Mouse (Mus musculus): ENCODE measurements around the gene Ube2cbp.

Ube2cbp gene

GRCm38 (mm10) chr9:86423331-86423730, 41.4 kb downstream of the Ube2cbp start:
- no peak for DNase-seq (ENCODE audit: extremely low spot score)

GRCm38 (mm10) chr9:86419366-86419765, 45.4 kb downstream of the Ube2cbp start:
- DNase-seq (ENCODE audit: extremely low spot score), result no peak

- no peak for DNase-seq (ENCODE audit: extremely low spot score)
Observed at GRCm38 (mm10) chr9:86417971-86418370, 46.8 kb downstream of the Ube2cbp start.

GRCm38 (mm10) chr9:86395785-86396184, 69.0 kb downstream of the Ube2cbp start:
- no peak for DNase-seq (ENCODE audit: extremely low spot score)

- no peak for DNase-seq (ENCODE audit: extremely low spot score)
Observed at GRCm38 (mm10) chr9:86395012-86395411, 69.7 kb downstream of the Ube2cbp start.

GRCm38 (mm10) chr9:86393586-86394272, 71.0 kb downstream of the Ube2cbp start:
- no peak for DNase-seq (ENCODE audit: extremely low spot score)

- no peak for DNase-seq (ENCODE audit: extremely low spot score)
Observed at GRCm38 (mm10) chr9:86391467-86391866, 73.3 kb downstream of the Ube2cbp start.

GRCm38 (mm10) chr9:86390713-86391112, 74.0 kb downstream of the Ube2cbp start:
- no peak for DNase-seq (ENCODE audit: extremely low spot score)

- no peak for DNase-seq (ENCODE audit: extremely low spot score)
Observed at GRCm38 (mm10) chr9:86388538-86388937, 76.2 kb downstream of the Ube2cbp start.

- no peak for DNase-seq (ENCODE audit: extremely low spot score)
Observed at GRCm38 (mm10) chr9:86376923-86377322, 87.8 kb downstream of the Ube2cbp start.

- DNase-seq (ENCODE audit: extremely low spot score), result no peak
Observed at GRCm38 (mm10) chr9:86372783-86373567, 91.8 kb downstream of the Ube2cbp start.

GRCm38 (mm10) chr9:86369208-86369607, 95.5 kb downstream of the Ube2cbp start:
- DNase-seq (ENCODE audit: extremely low spot score), result no peak

- no peak for DNase-seq (ENCODE audit: extremely low spot score)
Observed at GRCm38 (mm10) chr9:86360536-86360935, 104.2 kb downstream of the Ube2cbp start.

GRCm38 (mm10) chr9:86355851-86356250, 108.9 kb downstream of the Ube2cbp start:
- no peak for DNase-seq (ENCODE audit: extremely low spot score)

- no peak for DNase-seq (ENCODE audit: extremely low spot score)
Observed at GRCm38 (mm10) chr9:86351491-86351890, 113.3 kb downstream of the Ube2cbp start.

GRCm38 (mm10) chr9:86336792-86337191, 128.0 kb downstream of the Ube2cbp start:
- no peak for DNase-seq (ENCODE audit: extremely low spot score)

- DNase-seq (ENCODE audit: extremely low spot score), result no peak
Observed at GRCm38 (mm10) chr9:86336361-86336760, 128.4 kb downstream of the Ube2cbp start.

- no peak for DNase-seq (ENCODE audit: extremely low spot score)
Observed at GRCm38 (mm10) chr9:86335588-86335987, 129.2 kb downstream of the Ube2cbp start.

- no peak for DNase-seq (ENCODE audit: extremely low spot score)
Observed at GRCm38 (mm10) chr9:86334357-86334756, 130.4 kb downstream of the Ube2cbp start.

GRCm38 (mm10) chr9:86330591-86330990, 134.2 kb downstream of the Ube2cbp start:
- DNase-seq (ENCODE audit: extremely low spot score), result no peak

- no peak for DNase-seq (ENCODE audit: extremely low spot score)
Observed at GRCm38 (mm10) chr9:86328270-86328669, 136.5 kb downstream of the Ube2cbp start.

GRCm38 (mm10) chr9:86327341-86327740, 137.4 kb downstream of the Ube2cbp start:
- no peak for DNase-seq (ENCODE audit: extremely low spot score)

- no peak for DNase-seq (ENCODE audit: extremely low spot score)
Observed at GRCm38 (mm10) chr9:86324772-86325171, 140.0 kb downstream of the Ube2cbp start.
